Mouse (Mus musculus) thymus, adult 2 months (tissue): ENCODE results near the gene Ear6. TPM values are rescaled to one million over a fixed set of nuclear protein-coding genes. Genes with fewer than 3 reads are reported as not detected.

Source experiments
- DNase-seq: peaks from one replicate; pipeline ENCODE4 v3.0.0; 2021
- H3K27ac ChIP-seq: fragments of 200-500 bp; 2 replicates; pipeline ENCODE4 v1.5.1; 2012; ENCODE audit warnings: low read length, control low read depth; ENCODE audit not compliant: control insufficient read depth, insufficient read depth
- H3K27me3 ChIP-seq: fragments of 200-500 bp; 2 replicates; pipeline ENCODE4 v1.6.1; 2012; ENCODE audit warnings: mild to moderate bottlenecking, low read length, moderate library complexity, mixed read lengths; ENCODE audit not compliant: control insufficient read depth, insufficient read depth
- H3K36me3 ChIP-seq: fragments of 200-500 bp; 2 replicates; pipeline ENCODE4 v1.6.1; 2012; ENCODE audit warnings: mild to moderate bottlenecking, low read length, moderate library complexity; ENCODE audit not compliant: control insufficient read depth, insufficient read depth
- H3K4me1 ChIP-seq: fragments of 200-500 bp; replicated peaks from 2 replicates; pipeline ENCODE4 v1.6.1; 2012; ENCODE audit warnings: low read length; ENCODE audit not compliant: control insufficient read depth, insufficient read depth
- H3K4me3 ChIP-seq: fragments of 200-500 bp; 2 replicates; pipeline ENCODE4 v1.5.1; 2012; ENCODE audit warnings: mild to moderate bottlenecking, low read length, control low read depth, moderate library complexity; ENCODE audit not compliant: control insufficient read depth, insufficient read depth
- CTCF ChIP-seq: fragments of 200-500 bp; IDR thresholded peaks from 2 replicates; pipeline ENCODE4 v1.5.1; 2012; ENCODE audit warnings: mild to moderate bottlenecking, control low read depth, low read length, moderate library complexity, borderline replicate concordance; ENCODE audit not compliant: control insufficient read depth, poor library complexity, insufficient read depth; ENCODE audit errors: extremely low read depth
- POLR2A ChIP-seq: fragments of 200-500 bp; IDR thresholded peaks from 2 replicates; pipeline ENCODE4 v1.6.1; 2012; ENCODE audit warnings: mild to moderate bottlenecking, low read length, control low read depth, moderate library complexity; ENCODE audit not compliant: control insufficient read depth, poor library complexity, insufficient read depth; ENCODE audit errors: extremely low read depth
- WGBS: fragments of 180-500 bp; shearing (Covaris S2); methylation state at CpG from one replicate; pipeline ENCODE4 v1.1.7; 2018; 5-methylcytosine and 5-hydroxymethylcytosine counted together
- polyA plus RNA-seq: library from polyadenylated mRNA; depleted of rRNA; stranded (reverse); fragments of >200 nt; gene quantifications from 2 replicates; pipeline ENCODE4 v1.2.3, GENCODE M21; 2012; rRNA removed

Gene Ear6
- polyA plus RNA-seq, 1 experiment, result 1.8 TPM

- peak; percentile 62; the same call in 1 of the 2 replicates for TF ChIP-seq CTCF
- no peak for TF ChIP-seq POLR2A
- no peaks in the 10 kb centered on the region for H3K36me3 ChIP-seq
- H3K4me1 ChIP-seq, result no peaks in the 10 kb centered on the region
- no peak overlapping the region for H3K27ac ChIP-seq
- no peaks in the 10 kb centered on the region for H3K27me3 ChIP-seq
- 73% methylated on average over 9 of the region's 9 CpGs for WGBS
- no peak overlapping the region for H3K4me3 ChIP-seq
- peak; percentile 81 for DNase-seq
Measured at GRCm38 (mm10) chr14:51902806-51903710, 49.6 kb downstream of the Ear6 start.

DNA sequence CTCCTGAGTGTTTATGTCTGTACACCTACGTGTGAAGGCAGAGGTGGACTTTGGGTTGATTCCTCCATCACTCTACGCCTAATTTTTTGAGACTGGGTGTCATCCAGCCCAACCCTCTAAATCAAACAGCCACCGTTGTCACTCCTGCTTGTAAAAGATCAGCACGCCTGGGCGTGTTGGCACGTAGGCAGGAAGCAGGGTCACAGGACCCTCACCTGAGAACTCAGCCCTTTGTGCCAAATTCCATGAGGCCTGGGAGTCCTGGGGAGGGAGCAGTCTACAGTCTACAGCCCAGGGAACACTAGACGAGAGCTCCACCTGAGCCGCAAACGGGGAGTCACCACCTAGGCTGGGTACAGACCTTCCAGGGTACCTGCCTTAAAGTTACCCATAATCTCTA is 50.3 kb downstream of the Ear6 start:
- DNase-seq, result no peak

More for the DNA sequence above, 50.3 kb downstream of the Ear6 start:
- TF ChIP-seq POLR2A, result no peak
- no peak for TF ChIP-seq CTCF
- WGBS, result 98% methylated on average over 9 of the region's 9 CpGs
- H3K36me3 ChIP-seq, result no peaks in the 10 kb centered on the region
- no peak overlapping the region for H3K4me3 ChIP-seq
- H3K27me3 ChIP-seq, result no peaks in the 10 kb centered on the region
- H3K27ac ChIP-seq, result no peak overlapping the region
- no peaks in the 10 kb centered on the region for H3K4me1 ChIP-seq

Other genes starting within 250 kb of the Ear6 start
- not detected in 2 replicates for gene Gm17078, start 242.4 kb upstream of the Ear6 start, polyA plus RNA-seq
- gene Gm4181, start 218.0 kb upstream of the Ear6 start, polyA plus RNA-seq, result not detected in 2 replicates
- gene Gm17079, start 158.2 kb upstream of the Ear6 start, polyA plus RNA-seq, result not detected in 2 replicates
- gene Gm5800, start 136.5 kb upstream of the Ear6 start, polyA plus RNA-seq, result not detected in 2 replicates
- gene Ang4, start 80.1 kb upstream of the Ear6 start, polyA plus RNA-seq, result 1.0 and 2.1 TPM in 2 replicates
- gene AY358078, start 53.7 kb upstream of the Ear6 start, polyA plus RNA-seq, result not detected in 2 replicates
- 50.4 and 56.7 TPM in 2 replicates for gene Mettl17, start 31.1 kb downstream of the Ear6 start, polyA plus RNA-seq
- 0.84 and 1.5 TPM in 2 replicates for gene Slc39a2, start 39.2 kb downstream of the Ear6 start, polyA plus RNA-seq
- 85.1 and 178 TPM in 2 replicates for gene Ndrg2, start 60.5 kb downstream of the Ear6 start, polyA plus RNA-seq
- gene Tppp2, start 64.7 kb downstream of the Ear6 start, polyA plus RNA-seq, result not detected in 2 replicates
- not detected in 2 replicates for gene Rnase13, start 69.1 kb downstream of the Ear6 start, polyA plus RNA-seq
- gene Arhgef40, start 131.0 kb downstream of the Ear6 start, polyA plus RNA-seq, result 55.2 and 62.3 TPM in 2 replicates
- gene Tmem253, start 162.0 kb downstream of the Ear6 start, polyA plus RNA-seq, result 2.9 TPM in 2 replicates
- gene Zfp219, start 167.0 kb downstream of the Ear6 start, polyA plus RNA-seq, result 253 and 269 TPM in 2 replicates
- gene Olfr221, start 188.8 kb downstream of the Ear6 start, polyA plus RNA-seq, result not detected in 2 replicates